Comparison of ENCODE assay signal across 8 mouse cellular contexts in genomic region chrX:101642091-101642490, GRCm38 (mm10). TPM values are rescaled to one million over a fixed set of nuclear protein-coding genes. Genes with fewer than 3 reads are reported as not detected.
DNase-seq lines count a peak whose midpoint lies in the region; ATAC-seq and TF ChIP-seq lines count a peak whose summit lies in the region.

No protein-coding gene starts in this region.

- TF ChIP-seq POLR2A in cerebellum, adult 2 months (IDR thresholded peaks at IDR 0.05; ENCODE audit: borderline replicate concordance, insufficient read depth, low read length), result no peak

- 0 out of 2 replicates have a peak overlapping the region, but pooled peaks have one; percentile 6 for H3K27ac ChIP-seq in cerebellum, adult 2 months (ENCODE audit: insufficient read depth, low read length)
- no peak overlapping the region for H3K27ac ChIP-seq in lung, embryonic 16.5 days (ENCODE audit: low read length)
- no peak overlapping the region for H3K27ac ChIP-seq in limb, embryonic 11.5 days (replicated peaks; ENCODE audit: low read depth, low read length)
- no peak overlapping the region for H3K27ac ChIP-seq in neural tube, embryonic 14.5 days (ENCODE audit: low read depth, low read length)

- ATAC-seq in lung, embryonic 16.5 days (ENCODE audit: low read depth), result no peak
- ATAC-seq in limb, embryonic 11.5 days (ENCODE audit: insufficient number of reproducible peaks, low FRiP score, low TSS enrichment, low read depth), result no peak
- ATAC-seq in neural tube, embryonic 14.5 days (ENCODE audit: low read depth), result no peak

- no peaks in the 10 kb centered on the region for H3K36me3 ChIP-seq in lung, embryonic 16.5 days (ENCODE audit: control insufficient read depth, insufficient read depth, low read length)
- H3K36me3 ChIP-seq in limb, embryonic 11.5 days (ENCODE audit: control insufficient read depth, insufficient read depth, low read length), result peaks cover 2% of the 10 kb centered on the region; the same call in 1 of the 2 replicates
- no peaks in the 10 kb centered on the region for H3K36me3 ChIP-seq in neural tube, embryonic 14.5 days (ENCODE audit: control insufficient read depth, insufficient read depth, low read length)

- no peaks in the 10 kb centered on the region for H3K27me3 ChIP-seq in cerebellum, adult 2 months (ENCODE audit: control insufficient read depth, insufficient read depth, low read length)
- peaks cover 2% of the 10 kb centered on the region for H3K27me3 ChIP-seq in lung, embryonic 16.5 days (ENCODE audit: control insufficient read depth, insufficient read depth, low read depth, low read length)
- H3K27me3 ChIP-seq in limb, embryonic 11.5 days (ENCODE audit: control insufficient read depth, insufficient read depth, low read length), result peaks cover 18% of the 10 kb centered on the region
- no peaks in the 10 kb centered on the region; the same call in 1 of the 2 replicates for H3K27me3 ChIP-seq in neural tube, embryonic 14.5 days (ENCODE audit: control insufficient read depth, insufficient read depth, low read length)

- no peaks in the 10 kb centered on the region for H3K4me1 ChIP-seq in cerebellum, adult 2 months (ENCODE audit: control insufficient read depth, insufficient read depth, low read length)
- no peaks in the 10 kb centered on the region for H3K4me1 ChIP-seq in lung, embryonic 16.5 days (replicated peaks; ENCODE audit: control insufficient read depth, insufficient read depth, low read length)
- no peaks in the 10 kb centered on the region for H3K4me1 ChIP-seq in limb, embryonic 11.5 days (ENCODE audit: control insufficient read depth, insufficient read depth, low read length)
- no peaks in the 10 kb centered on the region for H3K4me1 ChIP-seq in neural tube, embryonic 14.5 days (ENCODE audit: control insufficient read depth, insufficient read depth, low read length)

- H3K9ac ChIP-seq in lung, embryonic 16.5 days (ENCODE audit: low read length), result peak overlapping the region; percentile 39
- H3K9ac ChIP-seq in limb, embryonic 11.5 days (ENCODE audit: low read length), result peak overlapping the region; percentile 27; the same call in 1 of the 2 replicates
- H3K9ac ChIP-seq in neural tube, embryonic 14.5 days (replicated peaks; ENCODE audit: low read depth, low read length), result peak overlapping the region; percentile 32; the same call in 1 of the 2 replicates

- no peaks in the 10 kb centered on the region for H3K9me3 ChIP-seq in lung, embryonic 16.5 days (ENCODE audit: control insufficient read depth, low read length)
- no peaks in the 10 kb centered on the region for H3K9me3 ChIP-seq in limb, embryonic 11.5 days (ENCODE audit: control insufficient read depth, low read length)
- no peaks in the 10 kb centered on the region for H3K9me3 ChIP-seq in neural tube, embryonic 14.5 days (ENCODE audit: control insufficient read depth, low read length)

- H3K4me2 ChIP-seq in lung, embryonic 16.5 days (ENCODE audit: low read depth, low read length), result peak overlapping the region; percentile 65
- H3K4me2 ChIP-seq in limb, embryonic 11.5 days (ENCODE audit: low read depth, severe bottlenecking), result peak overlapping the region; percentile 49
- peak overlapping the region; percentile 56 for H3K4me2 ChIP-seq in neural tube, embryonic 14.5 days (ENCODE audit: low read depth, low read length)

- TF ChIP-seq CTCF in cerebellum, adult 2 months (IDR thresholded peaks at IDR 0.05; ENCODE audit: borderline replicate concordance, insufficient read depth, low read depth, low read length), result no peak

- 7% methylated on average over 5 of the region's 5 CpGs for whole genome bisulfite sequencing in cerebellum, adult 2 months
- WGBS in lung, embryonic 16.5 days, result 14% methylated on average over 5 of the region's 5 CpGs
- 20% methylated on average over 5 of the region's 5 CpGs for WGBS in limb, embryonic 11.5 days
- 18% methylated on average over 5 of the region's 5 CpGs for WGBS in neural tube, embryonic 14.5 days

- H3K4me3 ChIP-seq in cerebellum, adult 2 months (replicated peaks; ENCODE audit: insufficient read depth, low read depth, low read length), result peak overlapping the region; percentile 30
- H3K4me3 ChIP-seq in lung, embryonic 16.5 days (ENCODE audit: low read length), result peak overlapping the region; percentile 50
- H3K4me3 ChIP-seq in limb, embryonic 11.5 days (ENCODE audit: low read depth, low read length), result peak overlapping the region; percentile 66
- H3K4me3 ChIP-seq in neural tube, embryonic 14.5 days (ENCODE audit: low read depth, low read length), result peak overlapping the region; percentile 66

- no peak for DNase-seq in cerebellum, adult 2 months
- no peak for DNase-seq in cerebellum, adult 11 months
- no peak for DNase-seq in lung, postnatal 4 days
- DNase-seq in limb, embryonic 11.5 days (ENCODE audit: low spot score), result no peak
- no peak for DNase-seq in urinary bladder, postnatal 10 days (ENCODE audit: low spot score)
- no peak for DNase-seq in layer of hippocampus, postnatal 36 days

RNA-seq across cellular contexts. Expression of gene Ogt, which starts 2.2 kb away (rescaled TPM):
- polyA plus RNA-seq in cerebellum, adult 2 months (2012; rRNA removed), result 238 and 261 TPM in 2 replicates
- 149 and 150 TPM in 2 replicates for polyA plus RNA-seq in lung, embryonic 16.5 days (2015; fragmentation: Nextera tagmentation; extraction: Ambion mirVana)
- 215 and 218 TPM in 2 replicates for polyA plus RNA-seq in limb, embryonic 11.5 days (2014; fragmentation: Nextera tagmentation; extraction: Ambion mirVana)
- polyA plus RNA-seq in neural tube, embryonic 14.5 days (2014; fragmentation: Nextera tagmentation; extraction: Ambion mirVana), result 273 and 274 TPM in 2 replicates
- total RNA-seq in layer of hippocampus, postnatal 36 days (2021), result 100 to 1,000 TPM; 220 to 236 TPM
